Mouse (Mus musculus): ENCODE data around the gene Polq. TPM values are rescaled to one million over a fixed set of nuclear protein-coding genes. Genes with fewer than 3 reads are reported as not detected.

Polq gene
- total and polyA plus RNA-seq, 3 experiments, result 13.6 to 17.2 TPM; not detected in 1

- no peaks in the 10 kb centered on the region for H3K27me3 ChIP-seq (ENCODE audit: control insufficient read depth in 1 of 2, insufficient read depth in 2 of 2, low read length in 2 of 2)
- no peak overlapping the region for H3K9ac ChIP-seq (ENCODE audit: control insufficient read depth, low read depth, low read length, poor library complexity, severe bottlenecking)
- H3K36me3 ChIP-seq (ENCODE audit: control insufficient read depth in 1 of 2, insufficient read depth in 2 of 2, low read length in 2 of 2), result peaks cover 0 to 18% of the 10 kb centered on the region in 2 experiments; a peak in 2 of 4 replicates
- H3K9me3 ChIP-seq (replicated peaks; ENCODE audit: insufficient read depth, low read length), result no peaks in the 10 kb centered on the region
- no peak overlapping the region for H3K4me3 ChIP-seq (ENCODE audit: control insufficient read depth in 1 of 2, insufficient read depth in 1 of 2, low read depth in 2 of 2, low read length in 2 of 2)
- H3K27ac ChIP-seq (ENCODE audit: control insufficient read depth, low read depth, low read length), result no peak overlapping the region
- DNase-seq (ENCODE audit: low read depth, low spot score), result no peak
- no peaks in the 10 kb centered on the region for H3K4me1 ChIP-seq (ENCODE audit: control insufficient read depth in 1 of 2, insufficient read depth in 2 of 2, low read length in 2 of 2)
- no peaks in the 10 kb centered on the region for H3K79me2 ChIP-seq (ENCODE audit: control insufficient read depth, insufficient read depth, low read length, poor library complexity)
- TF ChIP-seq JUND (IDR thresholded peaks at IDR 0.05; ENCODE audit: low read depth, low read length) (no peak), RAD21 (IDR thresholded peaks at IDR 0.05; ENCODE audit: low read depth, low read length) (no peak), MAZ (IDR thresholded peaks at IDR 0.05; ENCODE audit: low read depth, low read length) (no peak), TAL1 (IDR thresholded peaks at IDR 0.05; ENCODE audit: low read length) (no peak), MXI1 (IDR thresholded peaks at IDR 0.05; ENCODE audit: low read depth, low read length) (no peak), MYC (IDR thresholded peaks at IDR 0.05; ENCODE audit: low read depth, low read length) (no peak), ZC3H11A (IDR thresholded peaks at IDR 0.05; ENCODE audit: low read depth, low read length) (no peak), TBP (IDR thresholded peaks at IDR 0.05; ENCODE audit: low read depth, low read length) (no peak), GATA1 (IDR thresholded peaks at IDR 0.05; ENCODE audit: low read depth, low read length) (no peak), POLR2AphosphoS5 (IDR thresholded peaks at IDR 0.05; ENCODE audit: borderline replicate concordance, low read depth, low read length) (no peak), CTCF (IDR thresholded peaks at IDR 0.05 in 2 of 3, conservative IDR thresholded peaks at IDR 0.05 in 1 of 3; ENCODE audit: control insufficient read depth in 1 of 3, insufficient read depth in 1 of 3, low read depth in 2 of 3, low read length in 3 of 3, poor library complexity in 1 of 3, severe bottlenecking in 1 of 3) (no peak), CHD1 (IDR thresholded peaks at IDR 0.05; ENCODE audit: low read depth, low read length) (no peak), MEF2A (IDR thresholded peaks at IDR 0.05; ENCODE audit: extremely low read depth, insufficient replicate concordance, low read depth, low read length, poor library complexity, severe bottlenecking) (no peak), SMC3 (IDR thresholded peaks at IDR 0.05; ENCODE audit: low read depth, low read length) (no peak), MAX (IDR thresholded peaks at IDR 0.05; ENCODE audit: low read length) (no peak), NRF1 (IDR thresholded peaks at IDR 0.05; ENCODE audit: insufficient read depth, low read depth, low read length, poor library complexity, severe bottlenecking) (no peak), HCFC1 (IDR thresholded peaks at IDR 0.05; ENCODE audit: low read depth, low read length) (no peak), ZMIZ1 (IDR thresholded peaks at IDR 0.05; ENCODE audit: low read depth, low read length) (no peak)
Observed at GRCm38 (mm10) chr16:37034751-37035150, 23.2 kb downstream of the Polq start.

GRCm38 (mm10) chr16:37059631-37060030 is 48.0 kb downstream of the Polq start:
- H3K36me3 ChIP-seq (ENCODE audit: control insufficient read depth in 1 of 2, insufficient read depth in 2 of 2, low read length in 2 of 2), result peaks cover 0 to 19% of the 10 kb centered on the region in 2 experiments; a peak in 2 of 4 replicates
- no peaks in the 10 kb centered on the region; the same call in 1 of the 2 replicates for H3K79me2 ChIP-seq (ENCODE audit: control insufficient read depth, insufficient read depth, low read length, poor library complexity)
- no peaks in the 10 kb centered on the region for H3K4me1 ChIP-seq (ENCODE audit: control insufficient read depth in 1 of 2, insufficient read depth in 2 of 2, low read length in 2 of 2)
- H3K4me3 ChIP-seq (ENCODE audit: control insufficient read depth in 1 of 2, insufficient read depth in 1 of 2, low read depth in 2 of 2, low read length in 2 of 2), result no peak overlapping the region
- no peak overlapping the region for H3K9ac ChIP-seq (ENCODE audit: control insufficient read depth, low read depth, low read length, poor library complexity, severe bottlenecking)
- no peak for TF ChIP-seq CHD1 (IDR thresholded peaks at IDR 0.05; ENCODE audit: low read depth, low read length)
- TF ChIP-seq RAD21 (IDR thresholded peaks at IDR 0.05; ENCODE audit: low read depth, low read length), result no peak
- no peaks in the 10 kb centered on the region for H3K9me3 ChIP-seq (replicated peaks; ENCODE audit: insufficient read depth, low read length)
- no peaks in the 10 kb centered on the region for H3K27me3 ChIP-seq (ENCODE audit: control insufficient read depth in 1 of 2, insufficient read depth in 2 of 2, low read length in 2 of 2)
- no peak overlapping the region for H3K27ac ChIP-seq (ENCODE audit: control insufficient read depth, low read depth, low read length)
- no peak for DNase-seq (ENCODE audit: low read depth, low spot score)
